Mouse (Mus musculus) Muller cell, postnatal 12 days (primary cell): ENCODE results near the gene Dse.

Experiments used
- DNase-seq: peaks from one replicate; pipeline ENCODE4 v3.0.0-alpha.2; 2015; ENCODE audit errors: inconsistent ontology term

Dse gene

DNA sequence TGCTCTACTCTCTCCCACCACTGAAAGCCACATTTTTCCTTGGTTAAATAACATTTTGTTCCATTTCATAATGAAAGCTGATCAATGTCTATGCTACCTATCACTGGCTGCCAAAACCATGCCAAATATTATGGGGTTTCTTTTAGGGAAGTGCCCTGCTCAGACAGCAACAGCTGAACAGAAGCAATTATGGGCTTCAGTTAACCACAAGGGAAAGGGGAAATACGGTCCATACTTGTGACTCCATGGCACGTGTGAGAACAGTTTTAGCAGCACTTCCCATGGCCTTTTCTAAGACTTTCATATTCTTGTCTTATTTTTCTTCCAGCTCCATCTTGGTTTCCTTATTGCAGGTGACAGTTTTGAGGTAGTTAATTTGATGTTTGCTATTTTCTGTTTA lies 76.2 kb downstream of the Dse start:
- DNase-seq = no peak

DNA sequence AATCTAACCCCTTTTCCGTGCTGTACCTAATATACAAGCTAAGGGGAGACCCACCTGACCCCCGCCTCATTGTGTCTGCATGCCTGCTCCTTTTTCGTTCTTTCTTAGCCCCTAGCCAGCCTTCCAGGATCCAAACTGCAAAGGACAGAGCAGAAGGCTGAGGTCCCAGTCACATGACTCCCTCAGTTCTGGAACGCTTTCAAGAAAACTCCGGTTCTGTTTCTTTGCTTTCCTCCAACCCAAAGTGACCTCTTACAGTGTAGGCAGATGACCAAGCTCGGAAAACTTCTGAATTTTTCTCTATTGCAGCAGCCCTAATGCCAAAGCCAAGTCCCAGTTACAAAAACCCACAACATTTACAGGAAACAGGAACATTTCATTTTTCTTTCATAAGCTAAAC lies 79.1 kb downstream of the Dse start:
- DNase-seq = no peak

DNA sequence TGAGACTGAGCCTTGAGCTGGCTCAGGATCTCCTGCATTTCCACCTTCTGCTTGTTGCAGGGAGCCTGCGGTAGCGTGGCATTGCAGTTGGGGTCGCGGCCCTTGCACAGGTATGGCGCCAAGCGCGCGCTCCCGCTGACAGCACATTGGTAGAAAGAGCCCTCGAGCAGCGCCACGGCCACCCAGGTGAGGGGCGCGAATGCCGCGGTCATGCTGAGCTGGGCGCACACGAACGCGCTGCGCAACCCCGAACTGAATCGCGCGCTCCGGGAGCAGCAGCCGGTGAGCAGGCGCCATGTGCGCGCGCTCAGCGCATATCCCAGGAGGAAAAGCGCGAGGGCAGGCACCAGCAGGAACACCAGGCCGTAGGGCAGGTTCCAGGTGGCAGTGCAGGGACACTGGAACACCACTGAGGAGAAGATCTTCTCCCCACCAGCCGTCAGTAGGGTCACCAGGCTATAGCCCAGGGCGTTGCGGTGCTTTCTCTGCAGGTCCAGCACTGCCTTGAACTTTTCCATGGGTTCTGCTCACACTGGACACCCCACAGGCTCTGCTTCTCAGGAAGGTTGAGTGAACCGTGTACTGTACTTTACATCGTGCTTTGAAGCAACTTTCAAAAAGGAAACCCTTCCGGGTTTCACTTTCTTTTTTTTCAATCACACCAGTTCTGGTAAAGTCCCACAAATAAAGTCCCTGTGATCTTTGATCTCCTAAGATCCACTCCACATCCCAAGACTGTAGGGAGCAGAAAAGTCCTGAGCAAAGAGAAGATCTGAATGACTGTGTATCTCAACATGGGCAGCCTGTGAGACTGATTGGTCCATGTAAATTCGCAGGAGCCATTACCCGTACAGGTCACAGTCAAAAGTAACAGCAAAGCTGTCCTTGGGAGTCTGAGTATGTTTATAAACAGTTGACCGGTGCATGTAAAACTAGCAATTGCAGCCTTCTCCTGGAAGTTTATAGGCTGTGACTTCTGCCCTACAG lies 79.8 kb downstream of the Dse start, which contains the start of gene Calhm6:
Calhm6 (minus strand) TSS at position 593 of the 987 bp plus-strand sequence.
- peak; percentile 20 for DNase-seq

DNA sequence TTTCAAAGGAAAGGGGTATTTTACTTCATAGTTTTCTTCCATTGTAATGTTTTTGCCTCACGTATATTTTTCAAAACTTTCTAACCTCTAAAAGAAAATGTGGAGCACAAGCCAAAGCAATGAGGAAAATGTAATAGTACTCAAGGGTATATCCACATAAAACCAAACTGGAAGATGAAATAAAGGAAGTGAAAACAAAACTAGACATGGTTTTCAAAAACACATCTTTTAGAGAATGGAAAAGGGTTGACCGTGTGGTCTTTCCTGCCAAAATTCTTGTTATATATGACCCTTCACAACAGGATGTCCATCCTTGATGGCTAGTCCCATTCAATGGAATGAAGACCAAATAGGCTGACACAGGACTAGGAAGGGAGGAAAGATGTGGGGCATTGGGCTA lies 89.1 kb downstream of the Dse start:
- no peak for DNase-seq

DNA sequence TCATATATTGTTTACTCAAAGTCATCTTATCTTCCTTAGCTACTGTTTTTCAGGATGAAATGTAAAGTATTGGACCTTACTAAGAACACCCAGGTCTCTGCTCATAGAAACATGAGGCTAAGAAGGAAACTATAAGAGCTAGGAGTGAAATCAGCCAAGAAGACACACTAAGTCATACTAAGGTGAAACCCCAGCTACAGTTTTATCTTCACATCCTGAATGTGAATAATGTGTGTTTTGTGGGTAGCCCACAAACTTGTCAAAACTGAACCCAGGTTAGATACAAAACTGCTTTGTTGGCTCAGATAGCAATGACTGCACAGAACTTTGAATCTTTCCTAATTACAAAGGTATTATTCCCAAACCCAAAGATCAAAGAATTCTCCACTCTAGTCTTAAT lies 89.7 kb downstream of the Dse start:
- no peak for DNase-seq

DNA sequence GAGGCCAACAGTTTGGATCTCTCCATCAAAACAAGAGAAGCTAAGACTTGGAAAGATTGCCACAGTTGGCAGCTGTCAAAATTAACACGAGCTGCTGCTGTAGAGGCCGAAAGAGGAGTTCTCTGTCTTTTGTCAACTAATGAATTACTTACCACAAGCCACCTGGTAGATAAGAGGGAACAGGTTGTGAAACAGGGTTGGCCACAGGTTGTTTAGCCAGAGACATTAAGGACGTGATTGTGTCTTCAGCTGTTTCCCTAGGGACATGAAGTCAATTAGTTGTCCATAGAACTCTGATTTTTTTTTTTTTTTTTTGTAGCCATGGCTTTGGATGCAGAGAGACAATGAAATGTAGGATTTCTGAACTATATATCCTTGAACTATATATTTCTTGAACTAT lies 90.4 kb downstream of the Dse start:
- DNase-seq = no peak

DNA sequence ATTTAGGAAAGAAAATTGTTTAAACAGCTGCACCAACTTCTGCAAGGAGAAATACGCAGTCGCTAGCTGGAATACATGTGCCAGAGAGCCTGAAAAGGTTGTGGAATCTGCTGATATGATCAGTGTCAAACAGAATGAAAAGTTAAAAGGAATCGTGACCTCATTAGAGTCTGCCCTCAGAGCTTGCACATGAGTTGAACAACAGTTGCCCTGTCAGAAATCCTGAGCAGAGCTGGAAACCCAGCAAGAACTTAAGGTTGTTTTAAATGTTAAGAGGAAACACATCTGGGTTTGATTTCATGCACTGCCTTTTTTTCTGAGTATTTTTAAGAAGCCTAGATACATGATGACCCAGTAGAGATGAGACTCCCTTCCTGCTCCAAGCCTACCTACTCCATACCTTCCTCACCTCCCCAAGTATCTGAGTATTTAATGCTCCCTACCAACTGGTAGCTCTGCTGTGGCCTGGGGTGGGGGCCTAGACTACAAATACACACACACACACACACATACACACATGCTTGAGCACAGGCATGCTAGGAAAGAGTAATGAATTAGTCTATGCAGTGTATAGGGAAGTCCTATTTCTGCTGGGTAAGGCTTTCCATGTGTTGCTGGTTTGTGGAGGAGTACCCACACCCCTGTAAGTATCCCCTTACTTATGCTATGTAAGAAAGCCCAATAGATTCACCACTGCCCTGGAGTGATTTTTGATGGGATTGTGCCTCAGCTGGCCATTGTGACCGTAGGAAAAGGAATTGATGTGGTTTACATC lies 95.4 kb downstream of the Dse start:
- DNase-seq = no peak

DNA sequence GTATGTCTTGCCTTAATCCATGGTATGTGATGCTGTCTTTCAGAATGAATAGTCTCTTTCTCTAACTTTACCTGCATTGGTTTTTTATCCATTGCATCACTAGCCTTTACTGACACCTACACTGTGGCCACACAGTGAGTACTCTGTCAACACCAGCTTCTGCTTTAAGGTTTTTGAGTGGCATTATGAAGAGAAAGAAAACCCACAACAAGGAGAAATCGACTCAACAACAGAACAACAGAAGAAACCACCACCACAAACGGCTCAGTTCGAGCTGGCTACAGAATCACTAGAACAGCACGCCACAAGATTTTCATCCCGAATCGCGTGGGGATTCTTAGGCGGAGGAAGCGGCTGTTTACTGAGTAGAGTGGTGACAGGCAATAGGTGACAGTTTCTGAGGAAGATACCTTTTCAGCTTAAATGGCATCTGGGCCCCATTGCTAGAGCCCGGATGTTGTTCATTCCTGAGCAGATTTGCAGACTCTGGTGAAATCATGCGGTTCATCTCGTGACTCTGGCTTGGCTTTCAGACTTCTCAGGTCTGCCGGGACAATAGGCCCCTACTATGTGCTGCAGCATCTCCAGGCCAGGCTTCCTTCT lies 96.6 kb downstream of the Dse start:
- no peak for DNase-seq
